Mouse (Mus musculus): ENCODE results near the gene Ccdc121. TPM values are rescaled to one million over a fixed set of nuclear protein-coding genes. Genes with fewer than 3 reads are reported as not detected.

Gene Ccdc121
- polyA plus RNA-seq, 1 experiment from 2014 or later = 0.14 TPM

GRCm38 (mm10) chr1:181549987-181550386, 38.7 kb upstream of the Ccdc121 start:
- no peak for DNase-seq (ENCODE audit: low spot score)
- no peak overlapping the region for H3K27ac ChIP-seq
- TF ChIP-seq CTCF (IDR thresholded peaks at IDR 0.05; ENCODE audit: low read depth) = no peak
- no peaks in the 10 kb centered on the region for H3K9me3 ChIP-seq (replicated peaks; ENCODE audit: low read length)
- no peak overlapping the region for H3K9ac ChIP-seq (ENCODE audit: low read depth, low read length)
- 91% methylated on average over 8 of the region's 8 CpGs for WGBS
- no peaks in the 10 kb centered on the region for H3K36me3 ChIP-seq (ENCODE audit: insufficient read depth, low read length)
- H3K4me2 ChIP-seq (ENCODE audit: low read length) = no peak overlapping the region
- H3K4me3 ChIP-seq (replicated peaks; ENCODE audit: low read depth, low read length) = no peak overlapping the region
- no peaks in the 10 kb centered on the region for H3K27me3 ChIP-seq (ENCODE audit: insufficient read depth, low read length)
- no peaks in the 10 kb centered on the region for H3K4me1 ChIP-seq (replicated peaks; ENCODE audit: insufficient read depth, low read length)
- ATAC-seq (replicated peaks; ENCODE audit: low FRiP score, low read depth) = no peak

GRCm38 (mm10) chr1:181545044-181545772, 34.0 kb upstream of the Ccdc121 start:
- Histone ChIP-seq H3K9ac (ENCODE audit: low read depth, low read length) (no peak overlapping the region), H3K27me3 (ENCODE audit: insufficient read depth, low read length) (no peaks in the 10 kb centered on the region), H3K4me1 (replicated peaks; ENCODE audit: insufficient read depth, low read length) (peaks cover 5% of the 10 kb centered on the region), H3K27ac (no peak overlapping the region), H3K4me3 (replicated peaks; ENCODE audit: low read depth, low read length) (no peak overlapping the region), H3K36me3 (ENCODE audit: insufficient read depth, low read length) (no peaks in the 10 kb centered on the region), H3K9me3 (replicated peaks; ENCODE audit: low read length) (no peaks in the 10 kb centered on the region), H3K4me2 (ENCODE audit: low read length) (no peak overlapping the region)
- ATAC-seq (replicated peaks; ENCODE audit: low FRiP score, low read depth) = no peak
- TF ChIP-seq CTCF (IDR thresholded peaks at IDR 0.05; ENCODE audit: low read depth) = peak; percentile 98
- 30% methylated on average over 23 of the region's 23 CpGs for WGBS
- DNase-seq (ENCODE audit: low spot score) = peak; percentile 92

- Histone ChIP-seq H3K36me3 (ENCODE audit: insufficient read depth, low read length) (no peaks in the 10 kb centered on the region), H3K27me3 (ENCODE audit: insufficient read depth, low read length) (no peaks in the 10 kb centered on the region), H3K27ac (no peak overlapping the region), H3K4me1 (replicated peaks; ENCODE audit: insufficient read depth, low read length) (peaks cover 12% of the 10 kb centered on the region), H3K4me3 (replicated peaks; ENCODE audit: low read depth, low read length) (no peak overlapping the region), H3K9ac (ENCODE audit: low read depth, low read length) (no peak overlapping the region), H3K9me3 (replicated peaks; ENCODE audit: low read length) (no peaks in the 10 kb centered on the region), H3K4me2 (ENCODE audit: low read length) (no peak overlapping the region)
- peak; percentile 74 for TF ChIP-seq CTCF (IDR thresholded peaks at IDR 0.05; ENCODE audit: low read depth)
- ATAC-seq (replicated peaks; ENCODE audit: low FRiP score, low read depth) (no peak), DNase-seq (ENCODE audit: low spot score) (peak; percentile 71)
- WGBS = 63% methylated on average over 5 of the region's 5 CpGs
Measured at GRCm38 (mm10) chr1:181543711-181544383, 32.6 kb upstream of the Ccdc121 start.

GRCm38 (mm10) chr1:181539846-181540769, 28.9 kb upstream of the Ccdc121 start:
- Histone ChIP-seq H3K9ac (ENCODE audit: low read depth, low read length) (no peak overlapping the region), H3K4me1 (replicated peaks; ENCODE audit: insufficient read depth, low read length) (peaks cover 12% of the 10 kb centered on the region), H3K4me3 (replicated peaks; ENCODE audit: low read depth, low read length) (no peak overlapping the region), H3K36me3 (ENCODE audit: insufficient read depth, low read length) (no peaks in the 10 kb centered on the region), H3K4me2 (ENCODE audit: low read length) (0 out of 2 replicates have a peak overlapping the region, but pooled peaks have one; percentile 16), H3K27ac (peak overlapping the region; percentile 54), H3K9me3 (replicated peaks; ENCODE audit: low read length) (no peaks in the 10 kb centered on the region), H3K27me3 (ENCODE audit: insufficient read depth, low read length) (no peaks in the 10 kb centered on the region; the same call in 1 of the 2 replicates)
- no peak for TF ChIP-seq CTCF (IDR thresholded peaks at IDR 0.05; ENCODE audit: low read depth)
- 27% methylated on average over 22 of the region's 22 CpGs for WGBS
- peak; percentile 91 for DNase-seq (ENCODE audit: low spot score)
- peak; percentile 65 for ATAC-seq (replicated peaks; ENCODE audit: low FRiP score, low read depth)

GRCm38 (mm10) chr1:181537627-181538525, 26.6 kb upstream of the Ccdc121 start:
- peaks cover 14% of the 10 kb centered on the region for H3K4me1 ChIP-seq (replicated peaks; ENCODE audit: insufficient read depth, low read length)
- DNase-seq (ENCODE audit: low spot score) (no peak), ATAC-seq (replicated peaks; ENCODE audit: low FRiP score, low read depth) (no peak)
- no peaks in the 10 kb centered on the region for H3K36me3 ChIP-seq (ENCODE audit: insufficient read depth, low read length)
- no peak overlapping the region for H3K9ac ChIP-seq (ENCODE audit: low read depth, low read length)
- WGBS = 87% methylated on average over 9 of the region's 9 CpGs
- H3K4me3 ChIP-seq (replicated peaks; ENCODE audit: low read depth, low read length) = no peak overlapping the region
- H3K9me3 ChIP-seq (replicated peaks; ENCODE audit: low read length) = no peaks in the 10 kb centered on the region
- no peak overlapping the region for H3K4me2 ChIP-seq (ENCODE audit: low read length)
- TF ChIP-seq CTCF (IDR thresholded peaks at IDR 0.05; ENCODE audit: low read depth) = no peak
- no peak overlapping the region for H3K27ac ChIP-seq
- no peaks in the 10 kb centered on the region; the same call in 1 of the 2 replicates for H3K27me3 ChIP-seq (ENCODE audit: insufficient read depth, low read length)
